Mouse (Mus musculus) forebrain, embryonic 15.5 days (tissue): ENCODE results near the gene Rubcn. TPM values are rescaled to one million over a fixed set of nuclear protein-coding genes. Genes with fewer than 3 reads are reported as not detected.

Experiments
- ATAC-seq: fragments of 200-750 bp; cut with Nextera tagmentation; replicated peaks from 2 replicates; pipeline ENCODE4 v1.8.0; 2017; ENCODE audit warnings: mild to moderate bottlenecking, moderate TSS enrichment, moderate library complexity
- H3K27ac ChIP-seq: fragments of 300-500 bp; sonication (generic); replicated peaks from 2 replicates; pipeline ENCODE4 v1.5.1; 2015; ENCODE audit warnings: mild to moderate bottlenecking, inconsistent platforms
- H3K27me3 ChIP-seq: fragments of 300-500 bp; sonication (generic); 2 replicates; pipeline ENCODE4 v1.6.1; 2015; ENCODE audit warnings: inconsistent platforms
- H3K36me3 ChIP-seq: fragments of 300-500 bp; sonication (generic); 2 replicates; pipeline ENCODE4 v1.6.1; 2015; ENCODE audit warnings: mild to moderate bottlenecking, inconsistent platforms
- H3K4me1 ChIP-seq: fragments of 300-500 bp; sonication (generic); 2 replicates; pipeline ENCODE4 v1.6.1; 2015; ENCODE audit warnings: inconsistent platforms
- H3K4me2 ChIP-seq: fragments of 300-500 bp; sonication (generic); replicated peaks from 2 replicates; pipeline ENCODE4 v1.6.1; 2015; ENCODE audit warnings: mild to moderate bottlenecking, inconsistent platforms
- H3K4me3 ChIP-seq: fragments of 300-500 bp; sonication (generic); 2 replicates; pipeline ENCODE4 v1.5.1; 2015; ENCODE audit warnings: mild to moderate bottlenecking, inconsistent platforms
- H3K9ac ChIP-seq: fragments of 300-500 bp; sonication (generic); replicated peaks from 2 replicates; pipeline ENCODE4 v1.6.1; 2015; ENCODE audit warnings: mild to moderate bottlenecking, inconsistent platforms
- H3K9me3 ChIP-seq: fragments of 300-500 bp; sonication (generic); 2 replicates; pipeline ENCODE4 v1.6.1; 2016; ENCODE audit warnings: inconsistent platforms
- WGBS: fragments of 180-500 bp; shearing (Covaris S2); methylation state at CpG from one replicate; pipeline ENCODE4 v1.1.7; 2015; ENCODE audit warnings: mixed read lengths; 5-methylcytosine and 5-hydroxymethylcytosine counted together
- polyA plus RNA-seq: library from polyadenylated mRNA; unstranded; fragments of >200 nt; fragmentation: Nextera tagmentation; extraction: Ambion mirVana; gene quantifications from 2 replicates; pipeline ENCODE4 v1.2.1, GENCODE M21; 2015

Gene Rubcn
- polyA plus RNA-seq, 1 experiment from 2014 or later: 33.7 TPM

DNA sequence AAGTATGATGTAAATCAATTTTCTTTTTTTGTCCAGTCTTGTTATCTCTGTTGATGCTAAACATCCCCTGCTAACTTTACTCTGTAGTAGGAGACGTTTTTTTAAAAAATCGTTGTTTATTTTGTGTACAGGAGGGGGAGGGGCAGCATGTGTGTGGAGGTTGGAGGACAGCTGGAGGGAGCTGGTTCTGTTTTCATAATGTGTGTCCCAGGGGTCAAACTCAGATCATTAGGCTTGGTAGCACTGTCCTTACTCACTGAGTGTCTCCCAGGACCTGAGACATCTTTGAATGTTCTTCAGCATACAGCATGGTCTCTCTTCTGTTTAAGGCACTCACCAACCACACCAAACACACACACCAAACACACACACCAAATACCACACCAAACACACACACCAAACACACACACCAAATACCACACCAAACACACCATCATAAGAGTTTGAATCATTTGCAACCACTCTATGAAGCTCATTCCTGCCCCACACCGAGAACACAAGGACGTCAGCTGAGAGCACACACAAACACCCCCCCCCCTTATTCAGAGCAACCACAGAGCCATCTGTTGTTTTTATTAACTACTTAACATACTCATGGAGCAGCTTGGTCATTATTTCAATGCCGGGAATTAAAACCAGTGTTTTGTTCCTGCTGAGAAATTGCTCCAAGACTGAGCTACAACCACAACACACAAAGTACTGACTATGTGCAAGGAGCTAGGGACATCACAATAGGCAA, 94.1 kb downstream of the Rubcn start:
- Histone ChIP-seq H3K27me3 (no peaks in the 10 kb centered on the region), H3K9ac (no peak overlapping the region), H3K4me3 (no peak overlapping the region), H3K9me3 (no peaks in the 10 kb centered on the region), H3K4me1 (peaks cover 6% of the 10 kb centered on the region), H3K36me3 (no peaks in the 10 kb centered on the region), H3K4me2 (no peak overlapping the region), H3K27ac (peak overlapping the region; percentile 42; the same call in 1 of the 2 replicates)
- peak; percentile 53; the same call in 1 of the 2 replicates for ATAC-seq
- 33% methylated on average over 5 of the region's 5 CpGs for WGBS

DNA sequence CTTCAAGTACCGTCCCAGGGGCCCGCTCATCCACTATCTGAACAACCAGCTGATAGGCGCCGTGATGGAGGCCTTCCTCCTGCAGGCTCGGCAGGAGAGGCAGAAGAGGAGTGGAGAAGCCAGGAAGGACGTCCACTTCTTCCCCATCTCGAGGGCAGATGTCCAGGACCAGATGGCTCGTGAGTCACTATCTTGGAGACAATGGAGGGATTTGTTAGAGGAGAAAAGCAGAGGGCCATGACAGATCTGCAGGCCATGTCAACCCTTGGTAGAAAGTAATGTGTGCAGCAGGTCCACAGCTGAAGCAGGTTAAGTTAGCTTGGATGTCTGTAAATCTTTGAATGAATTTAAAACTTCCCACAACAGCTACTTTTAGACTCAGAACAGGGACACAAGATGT, 98.6 kb downstream of the Rubcn start:
- H3K27me3 ChIP-seq: no peaks in the 10 kb centered on the region
- ATAC-seq: no peak
- H3K4me3 ChIP-seq: no peak overlapping the region
- WGBS: 68% methylated on average over 8 of the region's 8 CpGs
- H3K4me2 ChIP-seq: no peak overlapping the region
- H3K27ac ChIP-seq: no peak overlapping the region
- H3K9ac ChIP-seq: no peak overlapping the region
- no peaks in the 10 kb centered on the region for H3K9me3 ChIP-seq
- peaks cover 6% of the 10 kb centered on the region; the same call in 1 of the 2 replicates for H3K4me1 ChIP-seq
- H3K36me3 ChIP-seq: no peaks in the 10 kb centered on the region

DNA sequence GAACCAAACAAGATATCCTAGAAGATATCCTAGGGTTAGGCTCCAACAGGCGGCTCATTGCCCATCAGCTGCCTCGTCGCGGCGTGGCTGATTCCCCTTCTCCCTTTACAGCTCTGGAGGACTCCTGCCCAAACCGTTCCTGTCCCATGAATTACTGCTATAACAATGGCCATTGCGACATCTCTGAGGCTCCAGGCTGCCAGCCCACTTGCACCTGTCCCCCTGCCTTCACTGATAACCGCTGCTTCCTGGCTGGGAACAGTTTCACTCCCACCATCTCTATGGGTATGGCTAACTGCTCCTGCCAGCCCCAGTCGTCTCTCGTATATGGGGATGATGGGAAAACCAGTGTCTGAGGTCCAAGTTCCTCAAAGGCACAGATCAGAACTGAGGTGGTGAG, 100.9 kb downstream of the Rubcn start:
- H3K27ac ChIP-seq: no peak overlapping the region
- no peaks in the 10 kb centered on the region for H3K36me3 ChIP-seq
- WGBS: 84% methylated on average over 10 of the region's 10 CpGs
- H3K27me3 ChIP-seq: no peaks in the 10 kb centered on the region
- H3K9me3 ChIP-seq: no peaks in the 10 kb centered on the region
- H3K4me2 ChIP-seq: no peak overlapping the region
- ATAC-seq: no peak
- H3K4me1 ChIP-seq: no peaks in the 10 kb centered on the region
- no peak overlapping the region for H3K9ac ChIP-seq
- H3K4me3 ChIP-seq: no peak overlapping the region

Other genes with a start within 250 kb of the Rubcn start
- gene Tnk2, start 233.9 kb downstream of the Rubcn start, polyA plus RNA-seq: 16.0 and 20.4 TPM in 2 replicates
- gene Muc4, start 141.9 kb downstream of the Rubcn start, polyA plus RNA-seq: not detected in 2 replicates
- gene Muc20, start 80.3 kb downstream of the Rubcn start, polyA plus RNA-seq: not detected in 2 replicates
- not detected in 2 replicates for gene Smbd1, start 67.3 kb downstream of the Rubcn start, polyA plus RNA-seq
- gene Fyttd1, start 266 bp downstream of the Rubcn start, polyA plus RNA-seq: 110 and 122 TPM in 2 replicates
- gene Lrch3, start 36.3 kb upstream of the Rubcn start, polyA plus RNA-seq: 36.5 and 39.4 TPM in 2 replicates
- 3.1 and 4.7 TPM in 2 replicates for gene Iqcg, start 178.5 kb upstream of the Rubcn start, polyA plus RNA-seq
- gene Rpl35a, start 178.7 kb upstream of the Rubcn start, polyA plus RNA-seq: 534 and 571 TPM in 2 replicates
- gene Lmln, start 184.8 kb upstream of the Rubcn start, polyA plus RNA-seq: 3.3 and 3.7 TPM in 2 replicates